Mouse (Mus musculus): ENCODE data around the gene 1500009C09Rik. TPM values are rescaled to one million over a fixed set of nuclear protein-coding genes. Genes with fewer than 3 reads are reported as not detected.

The 1500009C09Rik gene
- total and polyA plus RNA-seq, 3 experiments: 0.08 TPM; not detected in 2

DNA sequence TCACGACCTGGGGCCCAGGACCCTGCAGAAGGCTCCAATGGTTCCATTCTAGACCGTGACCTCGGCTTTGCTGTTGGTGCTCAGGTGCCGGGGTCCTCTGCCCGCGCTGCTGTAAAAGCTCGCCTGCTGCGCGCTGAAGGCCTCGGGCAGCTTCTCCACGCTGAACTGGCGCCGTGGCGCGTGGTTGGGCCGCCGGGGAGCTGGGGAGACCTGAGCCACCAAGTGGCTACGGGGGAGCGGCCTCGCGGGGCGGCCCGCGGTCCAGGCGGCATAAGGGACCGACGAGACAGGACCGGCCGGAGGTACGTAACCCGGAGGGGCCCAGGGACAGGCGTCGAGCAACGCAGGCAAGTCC, 45.1 kb upstream of the 1500009C09Rik start:
- Histone ChIP-seq H3K27ac (no peak overlapping the region), H3K4me1 (ENCODE audit: control insufficient read depth, insufficient read depth, low read length) (peaks cover 7% of the 10 kb centered on the region), H3K27me3 (ENCODE audit: control insufficient read depth, insufficient read depth, low read length) (peaks cover 5% of the 10 kb centered on the region), H3K9ac (ENCODE audit: low read depth, low read length) (no peak overlapping the region), H3K79me2 (replicated peaks; ENCODE audit: control insufficient read depth, insufficient read depth, low read length) (no peaks in the 10 kb centered on the region), H3K4me3 (no peak overlapping the region), H3K36me3 (ENCODE audit: control insufficient read depth, insufficient read depth, low read length) (no peaks in the 10 kb centered on the region)
- 32% methylated on average over 34 of the region's 34 CpGs for WGBS
- DNase-seq: no peak
- no peak for TF ChIP-seq POLR2A (IDR thresholded peaks at IDR 0.05; ENCODE audit: insufficient read depth, low read depth, low read length)
- no peak for TF ChIP-seq CTCF (IDR thresholded peaks at IDR 0.05)
- intact Hi-C loops (cut with DNase I): no loop called here

GRCm38 (mm10) chr15:82207504-82208219, 44.5 kb upstream of the 1500009C09Rik start:
- no peak overlapping the region for H3K27ac ChIP-seq
- DNase-seq: no peak
- H3K4me1 ChIP-seq (ENCODE audit: control insufficient read depth, insufficient read depth, low read length): peaks cover 7% of the 10 kb centered on the region
- H3K4me3 ChIP-seq: no peak overlapping the region
- H3K9ac ChIP-seq (ENCODE audit: low read depth, low read length): no peak overlapping the region
- WGBS: 32% methylated on average over 30 of the region's 30 CpGs
- H3K79me2 ChIP-seq (replicated peaks; ENCODE audit: control insufficient read depth, insufficient read depth, low read length): no peaks in the 10 kb centered on the region
- H3K27me3 ChIP-seq (ENCODE audit: control insufficient read depth, insufficient read depth, low read length): peaks cover 10% of the 10 kb centered on the region
- intact Hi-C loops (cut with DNase I): no loop called here
- no peaks in the 10 kb centered on the region for H3K36me3 ChIP-seq (ENCODE audit: control insufficient read depth, insufficient read depth, low read length)
- TF ChIP-seq POLR2A (IDR thresholded peaks at IDR 0.05; ENCODE audit: insufficient read depth, low read depth, low read length) (no peak), EP300 (IDR thresholded peaks at IDR 0.05; ENCODE audit: insufficient read depth, low read depth, low read length) (no peak), CTCF (IDR thresholded peaks at IDR 0.05) (no peak)

DNA sequence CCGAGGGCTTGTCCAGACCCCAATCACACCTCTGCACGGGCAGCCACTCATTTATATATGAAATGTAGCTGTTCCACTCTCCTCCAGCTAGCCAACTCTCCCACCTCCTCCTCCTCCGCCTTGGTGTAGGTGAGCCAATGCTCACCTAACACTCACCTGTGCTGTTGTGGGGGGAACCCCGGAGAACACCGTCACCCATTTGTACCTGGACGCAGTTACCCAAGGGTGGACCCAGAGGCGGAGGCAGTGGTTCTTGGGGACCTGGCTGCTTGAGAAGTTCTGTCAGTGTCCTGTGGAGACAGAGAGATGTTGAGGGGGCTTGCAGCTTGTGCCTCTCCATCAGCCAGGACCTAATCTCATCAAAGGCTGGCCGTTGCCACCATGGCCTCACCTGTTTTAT, 43.9 kb upstream of the 1500009C09Rik start:
- Histone ChIP-seq H3K4me3 (no peak overlapping the region), H3K27me3 (ENCODE audit: control insufficient read depth, insufficient read depth, low read length) (peaks cover 10% of the 10 kb centered on the region), H3K36me3 (ENCODE audit: control insufficient read depth, insufficient read depth, low read length) (no peaks in the 10 kb centered on the region), H3K27ac (no peak overlapping the region), H3K9ac (ENCODE audit: low read depth, low read length) (no peak overlapping the region), H3K79me2 (replicated peaks; ENCODE audit: control insufficient read depth, insufficient read depth, low read length) (no peaks in the 10 kb centered on the region), H3K4me1 (ENCODE audit: control insufficient read depth, insufficient read depth, low read length) (peaks cover 7% of the 10 kb centered on the region)
- intact Hi-C loops (cut with DNase I): no loop called here
- WGBS: 82% methylated on average over 8 of the region's 8 CpGs
- TF ChIP-seq POLR2A (IDR thresholded peaks at IDR 0.05; ENCODE audit: insufficient read depth, low read depth, low read length): no peak
- no peak for TF ChIP-seq EP300 (IDR thresholded peaks at IDR 0.05; ENCODE audit: insufficient read depth, low read depth, low read length)
- no peak for TF ChIP-seq CTCF (IDR thresholded peaks at IDR 0.05)
- no peak for DNase-seq

DNA sequence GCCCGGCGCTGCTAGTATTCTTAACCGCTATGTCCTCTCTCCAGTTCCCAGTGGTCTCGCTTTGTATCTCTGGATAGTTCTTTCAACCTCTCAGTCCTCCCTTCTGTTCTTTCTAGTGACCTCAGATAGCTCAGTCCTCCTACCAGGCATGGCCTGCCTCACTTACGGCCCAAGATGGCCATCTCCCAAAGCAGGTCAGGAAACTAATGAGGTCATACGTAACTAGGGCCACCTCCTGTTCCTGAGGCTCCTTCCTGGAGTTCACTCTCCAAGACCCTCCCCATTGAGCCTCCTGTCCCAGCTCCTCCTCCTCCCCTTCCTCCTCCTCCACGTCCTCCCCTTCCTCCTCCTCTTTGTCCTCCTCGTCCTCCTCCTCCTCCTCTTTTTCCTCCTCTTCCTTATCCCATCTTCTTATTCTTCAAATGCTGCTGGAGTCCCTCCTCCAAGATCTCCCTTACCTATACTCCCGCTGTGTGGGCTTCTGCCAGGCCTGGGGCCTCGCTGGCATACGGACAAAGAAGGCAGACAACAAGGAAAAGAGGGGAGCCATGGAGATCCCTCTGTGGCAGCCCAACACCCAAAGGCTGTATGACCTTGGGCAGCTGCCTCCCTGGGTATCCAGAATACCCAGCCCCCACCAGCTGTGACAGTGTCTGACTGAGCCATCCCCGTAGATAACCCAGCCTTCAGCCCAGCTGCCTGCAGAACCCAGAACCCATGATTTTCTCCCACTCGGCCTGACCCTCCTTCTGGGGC, 42.7 kb upstream of the 1500009C09Rik start:
- WGBS: 74% methylated on average over 13 of the region's 13 CpGs

GRCm38 (mm10) chr15:82210801-82211200, 41.4 kb upstream of the 1500009C09Rik start:
- intact Hi-C loops (cut with DNase I): no loop called here
- H3K27ac ChIP-seq: no peak overlapping the region
- peaks cover 12% of the 10 kb centered on the region for H3K27me3 ChIP-seq (ENCODE audit: control insufficient read depth, insufficient read depth, low read length)
- peaks cover 7% of the 10 kb centered on the region for H3K4me1 ChIP-seq (ENCODE audit: control insufficient read depth, insufficient read depth, low read length)
- TF ChIP-seq CTCF (IDR thresholded peaks at IDR 0.05) (no peak), EP300 (IDR thresholded peaks at IDR 0.05; ENCODE audit: insufficient read depth, low read depth, low read length) (no peak), POLR2A (IDR thresholded peaks at IDR 0.05; ENCODE audit: insufficient read depth, low read depth, low read length) (no peak)
- H3K9ac ChIP-seq (ENCODE audit: low read depth, low read length): no peak overlapping the region
- no peaks in the 10 kb centered on the region for H3K79me2 ChIP-seq (replicated peaks; ENCODE audit: control insufficient read depth, insufficient read depth, low read length)
- no peak overlapping the region for H3K4me3 ChIP-seq
- 63% methylated on average over 1 of the region's 1 CpGs for WGBS
- DNase-seq: no peak
- H3K36me3 ChIP-seq (ENCODE audit: control insufficient read depth, insufficient read depth, low read length): no peaks in the 10 kb centered on the region

More for the DNA sequence above, 42.7 kb upstream of the 1500009C09Rik start:
- Histone ChIP-seq H3K4me3 (no peak overlapping the region), H3K27me3 (ENCODE audit: control insufficient read depth, insufficient read depth, low read length) (peaks cover 12% of the 10 kb centered on the region), H3K79me2 (replicated peaks; ENCODE audit: control insufficient read depth, insufficient read depth, low read length) (no peaks in the 10 kb centered on the region), H3K4me1 (ENCODE audit: control insufficient read depth, insufficient read depth, low read length) (peaks cover 7% of the 10 kb centered on the region), H3K9ac (ENCODE audit: low read depth, low read length) (no peak overlapping the region), H3K27ac (no peak overlapping the region), H3K36me3 (ENCODE audit: control insufficient read depth, insufficient read depth, low read length) (no peaks in the 10 kb centered on the region)
- DNase-seq: no peak
- intact Hi-C loops (cut with DNase I): no loop called here
- no peak for TF ChIP-seq POLR2A (IDR thresholded peaks at IDR 0.05; ENCODE audit: insufficient read depth, low read depth, low read length)
- no peak for TF ChIP-seq EP300 (IDR thresholded peaks at IDR 0.05; ENCODE audit: insufficient read depth, low read depth, low read length)
- no peak for TF ChIP-seq CTCF (IDR thresholded peaks at IDR 0.05)

DNA sequence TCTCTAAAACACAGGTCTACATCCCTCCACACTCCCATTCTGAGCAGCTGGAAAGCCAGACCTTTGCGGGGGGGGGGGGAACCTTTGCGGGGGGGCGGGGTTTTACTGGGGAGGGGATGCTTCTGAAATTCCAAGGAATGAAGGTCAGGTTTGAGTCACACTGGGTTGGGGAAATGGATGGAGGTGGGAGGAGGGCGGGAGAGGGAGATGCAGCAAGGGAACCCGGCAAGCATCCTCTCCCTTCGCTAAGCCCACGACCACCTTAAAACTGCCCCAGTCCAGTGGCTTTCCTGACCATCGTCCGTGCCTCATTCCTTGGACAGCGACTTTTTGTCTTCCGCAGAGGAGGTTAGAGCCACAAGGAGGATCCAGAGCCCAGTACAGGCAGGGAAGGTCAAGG, 40.9 kb upstream of the 1500009C09Rik start:
- TF ChIP-seq CTCF (IDR thresholded peaks at IDR 0.05) (no peak), POLR2A (IDR thresholded peaks at IDR 0.05; ENCODE audit: insufficient read depth, low read depth, low read length) (no peak), EP300 (IDR thresholded peaks at IDR 0.05; ENCODE audit: insufficient read depth, low read depth, low read length) (no peak)
- Histone ChIP-seq H3K79me2 (replicated peaks; ENCODE audit: control insufficient read depth, insufficient read depth, low read length) (no peaks in the 10 kb centered on the region), H3K4me1 (ENCODE audit: control insufficient read depth, insufficient read depth, low read length) (peaks cover 3% of the 10 kb centered on the region), H3K27ac (no peak overlapping the region), H3K27me3 (ENCODE audit: control insufficient read depth, insufficient read depth, low read length) (peaks cover 12% of the 10 kb centered on the region), H3K4me3 (no peak overlapping the region), H3K9ac (ENCODE audit: low read depth, low read length) (no peak overlapping the region), H3K36me3 (ENCODE audit: control insufficient read depth, insufficient read depth, low read length) (no peaks in the 10 kb centered on the region)
- intact Hi-C loops (cut with DNase I): no loop called here
- WGBS: 6% methylated on average over 11 of the region's 11 CpGs
- no peak for DNase-seq
